Mouse (Mus musculus): Measurements from ENCODE around the gene Syt9.

The Syt9 gene

DNA sequence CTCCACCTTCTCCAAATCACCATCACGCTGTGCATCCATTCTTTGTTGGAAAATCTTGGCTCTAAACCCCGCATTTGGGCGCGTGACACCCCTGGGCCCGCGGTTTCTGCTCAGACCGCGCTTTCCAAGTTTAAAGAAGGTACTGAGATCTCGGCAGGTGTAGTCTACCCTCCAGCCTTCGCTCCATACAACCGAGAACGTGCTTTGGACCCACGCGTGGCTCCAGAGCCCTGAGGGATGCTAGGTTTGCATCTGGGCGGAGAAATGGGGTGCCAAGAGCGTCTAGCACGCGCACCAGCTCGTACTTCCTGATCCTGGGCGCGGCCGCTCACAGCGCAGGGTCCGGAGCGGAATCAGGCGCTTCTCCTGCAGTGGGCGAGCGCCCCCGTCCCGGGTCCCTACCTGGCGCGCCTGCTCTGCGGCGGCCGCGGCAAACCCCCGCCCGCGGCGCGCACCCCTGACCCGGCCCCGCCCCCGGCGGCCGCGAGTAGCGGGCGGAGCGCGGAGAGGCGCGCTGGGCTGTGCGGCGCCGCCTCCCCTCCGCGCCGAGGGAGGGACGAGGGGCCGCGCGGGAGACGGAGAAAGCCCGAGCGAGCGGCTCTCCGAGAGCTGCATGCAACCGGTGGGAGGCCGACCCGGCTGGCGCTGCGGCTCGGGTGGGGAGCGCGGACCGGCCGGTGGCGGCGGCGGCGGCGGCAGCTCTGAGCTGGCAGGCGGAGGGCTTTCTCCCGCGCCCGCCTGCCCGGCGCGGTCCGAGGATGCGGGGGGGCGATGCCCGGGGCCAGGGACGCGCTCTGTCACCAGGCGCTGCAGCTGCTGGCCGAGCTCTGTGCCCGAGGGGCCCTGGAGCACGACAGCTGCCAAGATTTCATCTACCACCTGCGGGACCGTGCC lies at the start of gene Syt9:
TSS of gene Syt9 (plus strand) at position 497 of the 894 bp plus-strand sequence.
- peak; percentile 43 for DNase-seq

DNA sequence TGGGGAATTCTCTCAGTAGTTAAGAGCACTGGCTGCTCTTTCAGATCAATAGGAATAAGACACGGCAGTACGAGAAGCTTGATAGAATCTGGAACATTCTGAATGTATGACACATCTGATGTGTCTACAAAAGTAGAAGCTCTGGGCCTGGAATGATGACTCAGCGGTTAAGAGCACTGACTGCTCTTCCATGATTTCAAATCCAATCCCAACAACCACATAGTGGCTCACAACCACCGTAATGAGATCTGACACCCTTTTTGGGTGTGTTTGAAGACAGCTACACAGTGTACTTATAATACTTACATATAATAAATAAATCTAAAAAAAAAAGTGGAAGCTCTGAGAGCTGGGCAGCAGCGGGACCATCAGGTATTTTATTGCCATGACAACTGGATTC lies 31.5 kb upstream of the Syt9 start:
- no peak for DNase-seq

DNA sequence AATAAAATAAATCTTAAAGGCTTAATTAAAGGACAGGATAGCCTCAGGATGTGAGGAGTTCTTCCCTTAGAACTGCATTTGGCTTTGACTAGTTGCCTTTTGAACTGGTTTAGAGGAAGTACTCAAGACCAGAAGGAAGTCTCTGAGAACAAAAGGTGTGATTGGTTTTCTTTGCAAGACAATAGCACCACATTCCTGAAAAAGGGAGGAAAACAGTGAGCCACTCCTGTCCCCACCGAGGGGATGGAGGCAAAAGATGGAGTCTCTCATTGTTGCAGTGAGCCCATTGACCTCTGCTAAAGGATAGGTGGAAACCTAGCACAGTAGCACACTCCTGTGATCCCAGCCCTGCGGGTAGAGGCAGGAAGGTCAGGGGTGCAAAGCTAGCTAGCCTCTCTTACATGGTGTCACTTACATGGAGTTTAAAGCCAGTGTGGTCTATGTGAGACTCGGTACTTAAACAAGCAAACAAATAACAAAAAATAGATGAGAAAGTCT lies 30.9 kb upstream of the Syt9 start:
- DNase-seq: no peak

DNA sequence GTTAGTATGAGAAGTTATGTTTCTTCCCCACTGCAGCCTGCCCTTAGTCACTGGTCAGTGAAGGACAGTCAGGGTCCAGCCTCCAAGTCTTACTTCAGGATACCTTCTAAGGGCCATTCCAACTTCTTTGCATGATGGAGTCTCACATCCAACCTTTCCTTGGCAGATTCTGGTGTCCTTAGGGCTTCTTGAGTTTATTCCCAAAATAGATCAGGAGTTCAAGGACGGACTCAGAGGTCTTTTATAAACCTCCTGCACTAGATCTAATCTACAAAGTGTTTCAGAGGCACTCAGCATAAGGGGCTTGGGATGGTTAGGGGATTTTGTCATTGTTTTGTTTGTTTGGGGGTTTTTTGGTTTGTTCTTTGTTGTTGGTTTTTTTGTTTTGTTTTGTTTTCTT lies 30.3 kb upstream of the Syt9 start:
- no peak for DNase-seq

DNA sequence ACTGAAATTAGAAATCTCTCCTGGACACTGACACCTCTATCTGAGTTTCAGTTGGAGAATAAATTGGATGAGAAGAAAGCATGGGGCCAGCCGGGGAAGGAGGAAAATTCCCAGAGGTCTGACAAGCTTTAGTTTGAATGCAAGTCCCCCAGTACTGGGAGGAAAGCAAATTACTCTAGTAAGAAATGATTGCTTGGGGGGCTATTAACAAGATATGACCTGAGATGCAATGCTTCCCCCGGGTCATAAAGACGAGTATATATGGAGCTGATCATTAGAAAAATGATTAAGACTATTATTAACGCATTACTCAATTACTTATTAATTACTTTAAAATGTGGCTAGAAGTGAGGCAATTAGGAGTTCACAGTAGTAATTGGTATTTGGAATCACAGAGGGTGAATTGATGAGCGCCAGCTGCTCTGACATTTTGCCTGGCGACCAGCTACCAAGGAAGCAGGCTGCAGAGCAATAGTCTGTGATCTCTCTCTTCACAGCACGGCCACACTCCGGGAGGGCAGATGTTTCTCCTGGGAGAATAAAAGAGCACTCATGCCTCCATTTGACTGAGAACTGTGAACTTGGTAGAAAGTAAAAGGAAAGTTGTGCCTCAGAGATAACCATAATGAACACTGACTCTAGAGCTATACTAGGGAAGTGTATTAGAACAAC lies 28.9 kb upstream of the Syt9 start:
- DNase-seq: no peak

DNA sequence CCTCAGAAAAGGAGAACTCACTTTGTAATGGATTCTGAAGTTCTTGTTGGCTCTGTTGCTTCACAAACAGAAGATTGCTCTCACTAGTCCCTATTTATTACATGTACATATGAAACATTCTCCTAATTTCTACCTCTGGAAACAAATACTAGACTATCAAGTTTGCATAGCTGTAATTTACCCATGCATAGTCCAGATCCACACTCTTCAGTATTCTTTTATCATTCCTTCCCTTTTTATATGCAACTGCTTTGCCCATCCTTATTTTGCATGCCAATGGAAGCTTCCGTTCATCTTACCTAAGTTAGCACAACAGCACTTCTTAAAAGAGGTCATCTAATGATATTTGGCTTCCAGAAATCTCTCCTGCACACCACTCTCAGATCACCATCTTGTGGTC lies 21.3 kb upstream of the Syt9 start:
- DNase-seq: no peak

DNA sequence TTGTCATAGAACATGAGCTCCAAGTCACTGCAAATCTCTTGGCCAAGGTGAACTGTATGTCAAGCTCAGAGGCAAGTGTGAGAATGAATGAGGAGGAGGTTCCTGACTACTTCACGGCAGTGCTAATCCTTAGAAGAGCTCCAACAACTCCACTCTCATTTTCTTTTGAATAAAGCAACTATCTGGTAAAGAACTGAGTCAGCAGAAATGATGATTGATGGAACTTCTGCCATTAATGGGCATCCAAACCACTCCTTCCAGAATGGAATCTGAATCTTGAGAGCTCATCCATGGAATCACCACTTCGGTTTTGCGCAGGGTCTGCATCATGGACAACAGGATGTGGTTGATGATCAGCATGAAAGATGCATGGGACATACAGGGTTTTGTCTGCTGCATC lies 8.4 kb upstream of the Syt9 start:
- no peak for DNase-seq

DNA sequence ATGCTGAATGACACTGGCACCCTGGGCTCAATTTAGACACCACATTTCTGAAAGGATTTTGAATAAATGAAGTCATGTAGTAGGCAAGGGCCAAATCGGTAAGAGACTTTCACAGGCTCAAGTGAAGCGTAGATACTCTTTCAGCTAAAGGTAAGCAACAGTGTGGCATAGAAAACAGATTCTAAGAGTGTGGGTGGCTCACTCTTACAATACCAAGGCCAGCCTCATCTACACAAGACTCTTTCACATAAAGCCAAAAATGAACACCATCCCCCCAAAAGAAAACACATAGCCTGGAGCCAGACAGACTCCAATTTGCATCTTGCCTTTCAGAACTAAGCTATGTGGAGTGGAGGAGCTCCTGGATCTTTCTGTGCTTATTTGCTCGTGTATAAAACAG lies 7.9 kb upstream of the Syt9 start:
- DNase-seq: no peak

DNA sequence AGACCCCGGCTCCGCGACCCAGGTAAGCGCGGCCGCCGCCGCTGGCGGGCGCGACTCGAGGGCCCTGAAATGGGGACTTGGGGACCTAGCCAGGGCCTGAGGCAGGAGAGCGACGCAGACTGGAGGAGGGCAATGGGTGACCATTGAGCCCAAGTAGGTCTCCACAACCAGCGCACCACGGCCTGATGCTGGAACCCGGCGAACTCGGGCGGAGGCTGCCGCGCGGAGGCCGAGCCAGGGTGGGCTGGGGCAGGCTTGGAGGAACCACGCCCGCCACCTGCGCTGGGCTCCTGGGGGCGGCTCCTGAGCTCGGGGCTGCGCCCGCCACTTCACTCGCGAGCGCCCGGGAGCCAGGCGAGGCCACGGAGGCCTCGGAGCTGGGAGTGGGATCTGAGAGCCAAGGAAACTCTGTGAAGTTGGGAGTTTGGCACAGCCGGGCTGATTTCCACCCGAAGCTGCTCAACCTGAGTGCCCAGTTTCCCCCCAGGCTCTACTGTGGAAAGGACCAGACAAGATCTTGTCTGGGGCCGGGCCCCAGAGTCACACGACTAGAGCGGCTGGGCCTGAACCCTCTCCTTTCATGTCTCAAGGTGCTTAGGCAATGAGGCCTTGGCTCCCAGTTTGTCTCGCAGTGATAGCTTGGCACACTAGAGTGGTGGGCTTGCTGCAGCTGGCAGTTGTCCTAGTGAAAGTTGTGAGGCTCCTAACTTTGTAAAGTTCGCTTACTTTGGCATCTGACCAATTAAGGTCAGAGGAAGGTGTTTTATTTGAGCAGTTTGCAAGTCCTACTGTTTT lies 795 bp downstream of the Syt9 start:
- DNase-seq: peak; percentile 5

DNA sequence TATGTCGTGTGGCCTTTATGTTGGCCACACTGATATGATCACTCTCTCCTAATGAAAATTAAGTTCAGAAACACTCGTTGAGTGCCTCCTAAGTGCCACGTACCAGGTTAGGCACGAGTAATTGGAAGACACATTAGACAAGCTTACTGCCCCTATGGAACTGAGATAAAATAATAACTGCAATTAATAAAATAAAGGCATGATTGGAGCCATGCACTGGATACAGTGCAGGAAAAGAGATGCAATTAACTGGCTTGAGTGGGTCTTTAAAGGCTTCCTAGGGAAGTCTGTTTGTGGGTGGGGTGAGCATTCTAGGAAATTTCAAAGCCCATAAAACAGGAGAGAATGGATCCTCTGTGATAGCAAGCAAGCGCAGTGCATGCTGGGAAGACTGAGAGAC lies 10.0 kb downstream of the Syt9 start:
- DNase-seq: no peak

DNA sequence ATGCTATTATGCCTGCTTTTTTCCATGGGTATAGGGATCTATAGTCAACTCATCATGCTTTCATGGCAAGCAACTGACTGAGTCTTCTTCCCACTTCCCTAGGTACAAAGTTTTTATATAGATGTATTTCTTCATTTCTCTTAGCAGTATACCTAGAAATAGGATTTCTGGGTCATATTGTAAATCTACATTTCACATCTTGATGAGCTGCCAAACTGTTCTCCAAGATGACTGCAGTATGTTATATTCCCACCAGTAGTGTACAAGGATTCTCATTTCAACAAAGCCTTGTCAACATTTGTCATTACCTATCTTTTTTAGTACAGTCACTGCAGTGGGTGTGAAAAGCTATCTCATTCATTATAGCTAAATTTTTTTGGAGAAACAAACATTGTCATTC lies 19.1 kb downstream of the Syt9 start:
- DNase-seq: no peak

DNA sequence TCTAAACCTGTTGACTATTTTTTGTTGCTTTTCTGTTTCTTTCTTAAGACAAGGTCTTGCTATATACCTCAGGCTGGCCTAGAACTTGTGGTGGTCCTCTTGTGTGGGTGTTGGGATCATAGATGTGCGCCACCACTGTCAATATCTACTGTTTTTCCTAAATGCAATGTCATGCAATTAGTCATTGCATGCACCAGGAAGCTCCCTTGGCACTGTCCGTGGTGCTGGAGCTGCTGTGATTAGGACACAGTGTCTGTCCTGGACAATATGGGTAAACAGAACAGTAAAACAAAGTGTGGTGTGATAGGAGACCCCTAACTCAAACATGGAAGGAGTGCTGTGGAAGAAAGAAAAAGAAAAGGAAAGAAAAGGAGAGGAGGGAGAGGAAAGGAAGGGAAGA lies 22.2 kb downstream of the Syt9 start:
- DNase-seq: no peak

DNA sequence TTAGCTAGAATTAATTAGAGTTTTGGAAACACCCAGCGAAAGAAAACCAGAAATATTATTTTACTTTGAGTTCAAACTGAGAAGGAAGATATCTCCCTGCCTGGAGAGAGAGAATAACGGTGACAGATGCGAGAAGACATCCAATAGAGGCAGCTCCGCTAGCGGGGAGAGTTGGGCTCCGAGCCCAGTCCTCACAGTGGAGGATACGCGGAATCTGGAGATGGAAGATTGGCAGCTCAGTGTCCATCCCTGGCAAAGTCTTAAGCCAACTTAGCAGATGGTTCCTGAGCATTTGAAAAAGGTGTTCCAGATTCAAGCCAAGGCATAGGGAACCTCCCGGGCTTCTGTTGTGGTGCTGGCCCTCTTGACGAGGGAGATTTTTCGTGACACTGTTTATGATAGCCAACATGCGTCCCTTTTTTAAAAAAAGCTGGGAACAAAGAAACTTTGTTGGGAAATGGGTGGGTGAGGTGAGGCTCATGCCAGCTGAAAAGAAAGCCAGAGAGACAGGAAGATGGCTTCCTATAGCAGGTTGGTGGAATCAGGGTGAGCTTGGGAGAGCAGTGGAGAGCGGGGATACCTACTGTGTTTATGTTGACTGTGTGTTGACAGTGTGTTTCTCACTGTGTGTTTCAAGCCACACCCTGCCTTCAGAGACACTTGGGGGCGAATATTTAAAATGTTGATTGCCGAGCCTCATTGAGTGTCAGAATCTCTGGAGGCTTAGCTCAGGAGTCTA lies 29.7 kb downstream of the Syt9 start:
- peak; percentile 38 for DNase-seq

DNA sequence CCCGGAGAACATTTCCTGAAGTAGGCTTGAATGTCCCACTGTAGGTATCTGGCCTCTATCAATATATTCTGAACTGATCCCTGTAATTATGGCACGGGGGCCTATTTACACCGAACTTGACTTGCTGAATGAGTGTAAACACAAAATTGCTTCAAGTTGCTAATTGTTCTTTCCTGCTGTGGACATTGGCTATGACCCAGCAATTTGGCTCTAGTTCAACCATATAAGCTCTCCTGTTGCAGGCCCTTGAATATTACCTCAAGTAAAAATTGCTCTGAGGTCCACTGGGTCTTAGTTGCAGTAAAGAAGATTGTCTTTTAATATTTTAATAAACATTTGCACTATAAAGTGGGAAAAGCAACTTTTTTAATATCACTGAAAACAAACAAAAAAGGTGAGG lies 32.7 kb downstream of the Syt9 start:
- DNase-seq: no peak

DNA sequence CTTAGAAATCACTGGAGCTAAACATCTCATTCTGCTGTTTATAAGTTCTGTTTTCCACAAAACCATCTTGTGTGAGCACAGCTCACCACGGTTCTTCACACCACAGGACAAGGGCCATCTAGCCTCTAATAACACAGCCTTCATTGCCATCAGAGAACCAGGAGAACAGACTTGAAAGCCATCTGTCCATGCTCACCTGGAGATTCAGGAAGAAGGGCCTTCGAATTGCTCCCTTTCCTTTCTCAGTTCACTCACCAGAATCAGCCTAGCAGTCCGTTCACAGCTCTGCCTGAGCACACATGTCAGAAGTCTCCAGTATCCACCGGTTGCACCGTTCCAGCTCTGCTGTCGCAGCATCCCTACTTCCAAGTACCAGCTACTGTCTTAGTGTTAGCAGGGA lies 44.4 kb downstream of the Syt9 start:
- no peak for DNase-seq

DNA sequence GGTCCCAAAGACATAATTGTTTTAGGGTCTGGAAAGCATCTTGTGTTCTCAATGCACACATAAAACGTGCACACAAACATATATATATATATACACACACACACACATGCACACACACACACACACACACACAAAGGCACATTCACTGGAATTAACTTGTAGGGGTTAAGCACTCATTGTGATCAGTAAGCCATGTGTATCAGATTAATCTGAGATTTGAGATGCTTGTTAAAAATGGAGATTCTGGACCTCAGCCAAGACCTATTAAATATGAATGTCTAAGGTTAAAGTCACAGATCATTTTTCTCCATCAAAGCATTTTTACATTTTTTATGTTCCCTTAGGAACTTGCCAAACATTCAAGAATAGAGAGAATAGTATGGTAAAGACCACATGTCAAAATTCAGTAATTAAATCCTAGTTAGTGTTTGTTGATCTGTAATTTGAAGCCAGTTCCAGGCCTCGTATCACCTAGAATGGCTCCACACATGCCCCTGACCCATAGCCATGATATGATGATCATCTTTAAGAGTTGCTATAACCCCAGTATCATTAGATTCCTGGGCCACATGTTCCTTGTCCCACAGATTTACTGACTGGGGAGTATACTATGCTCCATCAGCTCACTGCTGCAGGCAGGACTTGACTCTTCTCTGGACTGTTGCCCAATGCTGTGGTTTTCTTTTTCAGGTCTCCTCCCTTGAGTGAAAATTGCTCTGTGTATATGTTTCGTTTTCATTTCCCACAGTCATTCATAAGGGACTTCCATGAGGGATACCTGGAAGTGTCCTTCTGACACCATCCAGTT lies 46.7 kb downstream of the Syt9 start:
- DNase-seq: no peak

DNA sequence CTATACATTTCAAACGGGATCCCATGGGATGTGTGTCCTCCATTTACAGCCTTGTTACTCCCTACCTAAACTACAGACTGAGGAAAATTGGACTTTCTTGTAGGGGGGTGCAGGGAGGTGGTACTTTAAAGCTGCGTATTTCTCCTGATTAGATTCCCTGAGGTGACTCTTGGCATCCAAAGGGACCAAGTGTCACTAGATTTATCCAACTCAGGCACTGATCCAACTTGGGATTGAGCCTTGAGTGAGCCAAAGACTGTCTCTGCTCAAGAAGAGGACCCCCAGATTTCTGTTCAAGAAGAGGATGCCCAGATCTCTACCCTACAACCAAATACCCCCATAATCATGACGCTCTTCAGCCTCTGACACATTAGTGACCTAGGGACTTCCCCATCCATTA lies 66.9 kb downstream of the Syt9 start:
- no peak for DNase-seq

DNA sequence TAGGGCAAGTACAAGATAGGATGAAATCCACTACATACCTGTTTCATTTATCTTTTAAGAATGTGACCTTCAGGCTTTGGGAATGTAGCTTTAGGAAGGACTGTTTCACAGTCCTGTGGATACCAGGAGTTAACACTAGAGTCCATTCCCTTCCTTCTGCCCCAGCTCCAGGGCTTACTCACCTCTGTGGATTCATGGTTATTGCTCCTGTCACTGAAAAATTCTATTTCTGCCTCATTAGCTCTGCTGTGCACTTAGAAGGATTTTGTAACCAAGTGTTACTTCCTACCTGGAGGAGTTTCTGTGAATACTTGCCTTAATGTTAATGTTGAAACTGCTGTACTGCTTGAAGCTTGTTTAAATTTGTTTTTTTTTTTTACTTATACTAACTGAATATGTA lies 74.1 kb downstream of the Syt9 start:
- DNase-seq: no peak

DNA sequence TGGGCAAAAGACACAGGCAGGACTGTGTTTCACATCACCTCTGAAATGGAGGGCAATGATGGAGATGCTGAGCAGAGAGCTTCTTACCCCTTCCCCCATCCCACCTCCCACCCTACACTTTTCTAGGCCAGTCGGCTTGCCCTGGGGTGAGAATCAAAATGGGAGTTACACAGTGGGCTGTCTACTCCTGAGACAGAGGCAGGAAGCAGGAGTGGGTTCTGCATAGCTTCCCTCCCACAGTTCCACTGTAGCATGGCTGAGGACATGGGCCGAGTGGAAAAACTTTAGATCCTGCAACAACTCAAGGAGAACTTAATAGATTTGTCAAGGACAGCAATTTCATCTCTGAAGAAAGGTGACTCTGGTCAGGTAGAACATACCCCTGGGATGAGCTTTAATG lies 84.1 kb downstream of the Syt9 start:
- DNase-seq: no peak

DNA sequence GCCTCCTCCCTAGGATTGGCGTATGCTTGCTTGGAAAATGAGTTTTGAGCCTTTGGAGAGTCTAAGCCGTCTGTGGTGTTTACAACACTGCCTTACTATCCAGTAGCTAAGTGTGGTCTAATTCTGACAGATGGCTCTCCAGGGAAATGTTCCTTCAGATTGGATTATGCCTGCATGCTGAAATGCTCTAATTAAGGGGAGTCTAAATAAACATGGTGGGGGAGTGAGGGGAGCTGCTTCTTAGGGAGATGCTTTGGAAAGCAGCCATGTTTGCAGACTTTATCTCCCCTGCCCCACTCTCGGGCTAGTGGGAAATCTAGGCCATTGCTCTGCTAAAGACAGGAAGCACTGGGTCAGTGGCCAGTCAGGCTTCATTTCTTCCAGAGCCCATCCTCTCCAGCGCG lies 84.6 kb downstream of the Syt9 start:
- no peak for DNase-seq

DNA sequence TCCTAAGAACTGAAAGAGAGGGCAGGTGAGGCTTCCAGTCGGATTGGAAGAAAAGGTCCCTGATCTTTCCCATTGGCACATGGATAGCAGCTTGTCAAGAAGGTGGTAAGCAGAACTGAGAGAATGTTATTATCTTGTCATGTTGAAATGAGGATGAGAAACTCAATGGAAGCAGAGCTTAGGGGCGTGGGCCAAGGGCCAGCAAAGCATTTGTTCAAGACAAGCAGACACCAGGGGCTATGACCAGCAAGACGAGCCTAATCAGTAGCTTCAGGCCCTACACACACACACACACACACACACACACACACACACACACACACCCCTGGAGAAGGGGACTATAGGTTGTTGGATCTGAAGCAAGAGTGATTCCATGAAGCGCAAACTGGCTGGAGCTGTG lies 90.6 kb downstream of the Syt9 start:
- no peak for DNase-seq
